Mouse (Mus musculus): ENCODE results near the gene Rab3a.
A peak's percentile ranks its signal among the peaks of the same experiment; 100 is the strongest.

DNA sequence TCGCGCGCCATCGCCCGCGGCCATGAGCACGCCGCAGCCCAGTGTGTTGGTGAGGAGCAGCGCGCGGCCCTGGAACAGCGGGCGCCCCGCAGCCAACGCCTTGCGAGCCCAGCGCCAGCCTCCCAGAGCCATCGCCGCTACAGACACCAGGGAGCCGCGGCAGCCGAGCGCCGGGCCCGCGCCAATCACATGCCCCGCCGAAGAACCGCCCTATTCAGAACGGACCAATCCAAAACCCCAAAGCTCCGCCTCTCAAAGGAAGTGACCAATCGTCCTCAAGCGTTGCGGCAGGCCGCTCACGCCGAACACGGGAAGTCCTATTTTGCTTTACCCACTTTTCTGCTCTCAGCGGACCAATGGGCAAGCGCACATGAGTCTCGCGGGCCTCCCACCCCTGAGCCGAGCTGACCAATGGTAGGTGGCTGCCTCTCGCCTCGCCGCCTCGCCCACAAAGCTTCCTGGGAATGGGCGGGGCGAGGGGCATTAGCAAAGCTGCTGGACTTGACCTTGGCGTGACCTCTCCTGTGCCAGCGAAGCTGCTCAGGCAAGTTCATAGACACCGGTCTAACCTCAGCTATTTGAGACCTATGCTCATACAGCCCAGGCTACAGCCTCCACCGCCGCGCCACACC, 6.4 kb downstream of the Rab3a start, which contains the start of gene Mpv17l2:
- TF ChIP-seq CTCF (IDR thresholded peaks at IDR 0.05; ENCODE audit: borderline replicate concordance, extremely low read depth, insufficient read depth, insufficient read length) (no peak), POLR2A (IDR thresholded peaks at IDR 0.05; ENCODE audit: borderline replicate concordance, extremely low read depth, insufficient read depth, insufficient read length, poor library complexity, severe bottlenecking) (peak; percentile 64)
